Mouse (Mus musculus) embryonic facial prominence, embryonic 10.5 days (tissue): ENCODE data around the gene Ctnnb1. TPM values are rescaled to one million over a fixed set of nuclear protein-coding genes. Genes with fewer than 3 reads are reported as not detected.
A peak's percentile ranks its signal among the peaks of the same experiment; 100 is the strongest.

Source experiments
- DNase-seq: peaks from one replicate; pipeline ENCODE4 v3.0.0-alpha.2; 2017; ENCODE audit warnings: low spot score
- H3K27ac ChIP-seq: fragments of 300-500 bp; sonication (generic); replicated peaks from 2 replicates; pipeline ENCODE4 v1.5.1; 2016; ENCODE audit warnings: mild to moderate bottlenecking
- H3K27me3 ChIP-seq: fragments of 300-500 bp; sonication (generic); replicated peaks from 2 replicates; pipeline ENCODE4 v1.6.1; 2016; ENCODE audit warnings: low read depth, mild to moderate bottlenecking; ENCODE audit not compliant: poor library complexity, severe bottlenecking
- H3K36me3 ChIP-seq: fragments of 300-500 bp; sonication (generic); replicated peaks from 2 replicates; pipeline ENCODE4 v1.6.1; 2016; ENCODE audit warnings: mild to moderate bottlenecking, moderate library complexity
- H3K4me1 ChIP-seq: fragments of 300-500 bp; sonication (generic); 2 replicates; pipeline ENCODE4 v1.6.1; 2016
- H3K4me3 ChIP-seq: fragments of 300-500 bp; sonication (generic); 2 replicates; pipeline ENCODE4 v1.5.1; 2016; ENCODE audit warnings: mild to moderate bottlenecking, moderate library complexity
- H3K9me3 ChIP-seq: fragments of 300-500 bp; sonication (generic); 2 replicates; pipeline ENCODE4 v1.6.1; 2016; ENCODE audit warnings: mild to moderate bottlenecking
- WGBS: fragments of 180-500 bp; shearing (Covaris S2); methylation state at CpG from one replicate; pipeline ENCODE4 v1.1.7; 2016; 5-methylcytosine and 5-hydroxymethylcytosine counted together
- polyA plus RNA-seq: library from polyadenylated mRNA; unstranded; fragments of >200 nt; fragmentation: Nextera tagmentation; extraction: Ambion mirVana; gene quantifications from 2 replicates; pipeline ENCODE4 v1.2.1, GENCODE M21; 2016

Ctnnb1 gene
- 584 and 637 TPM in 2 replicates for polyA plus RNA-seq

DNA sequence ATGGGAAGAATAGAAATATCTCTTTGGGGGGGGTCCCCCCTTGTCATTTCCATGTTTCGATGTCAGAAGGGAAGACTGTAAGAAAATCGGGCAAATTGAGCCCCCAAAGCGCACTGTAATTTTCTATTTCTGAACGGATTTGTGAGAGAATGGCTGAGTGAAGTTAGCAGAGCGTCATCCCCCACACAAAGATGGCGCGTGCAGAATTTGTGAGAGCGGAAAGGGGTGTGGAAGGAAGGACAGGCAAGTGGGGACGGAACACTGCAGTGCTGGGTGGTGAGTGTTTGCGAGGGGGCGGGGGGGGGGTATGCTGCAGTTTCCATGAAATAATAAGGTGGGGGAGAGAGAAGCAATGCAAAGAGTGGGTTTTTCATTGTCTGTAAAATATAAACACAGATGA lies at the start of gene Ctnnb1:
Gene Ctnnb1, plus strand, starts transcription at position 136 of the 400 bp plus-strand sequence.
- no peaks in the 10 kb centered on the region for H3K27me3 ChIP-seq
- no peak within 1 kb of the TSS for H3K27ac ChIP-seq
- H3K4me3 ChIP-seq, result no peak within 1 kb of the TSS
- no peaks in the 10 kb centered on the region for H3K36me3 ChIP-seq
- H3K4me1 ChIP-seq, result peaks cover 23% of the 10 kb centered on the region
- 75% methylated on average over 11 of the region's 11 CpGs for WGBS
- DNase-seq, result no peak
- no peaks in the 10 kb centered on the region for H3K9me3 ChIP-seq

DNA sequence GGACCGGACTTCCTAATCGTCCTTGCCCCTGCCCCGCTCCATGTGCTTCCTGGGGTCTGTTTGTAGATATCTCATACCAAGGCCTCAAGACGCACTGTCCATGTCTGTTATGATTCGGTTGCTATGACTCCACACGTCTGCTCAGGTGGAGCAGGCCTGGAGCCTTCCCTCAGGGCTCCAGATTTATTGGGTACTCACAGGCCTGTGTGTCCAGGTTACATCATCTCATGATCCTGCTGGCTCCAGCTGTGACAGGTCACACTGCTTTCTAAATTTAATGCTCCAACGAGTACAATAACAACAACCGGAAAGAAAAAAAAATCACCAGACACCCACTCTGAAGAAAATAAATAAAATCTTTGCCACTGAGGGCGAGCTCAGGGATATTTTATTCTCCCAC lies 48.7 kb upstream of the Ctnnb1 start:
- Histone ChIP-seq H3K27me3 (no peaks in the 10 kb centered on the region), H3K9me3 (no peaks in the 10 kb centered on the region), H3K4me3 (no peak overlapping the region), H3K4me1 (peaks cover 13% of the 10 kb centered on the region), H3K36me3 (no peaks in the 10 kb centered on the region), H3K27ac (no peak overlapping the region)
- DNase-seq, result no peak
- 83% methylated on average over 9 of the region's 9 CpGs for WGBS

DNA sequence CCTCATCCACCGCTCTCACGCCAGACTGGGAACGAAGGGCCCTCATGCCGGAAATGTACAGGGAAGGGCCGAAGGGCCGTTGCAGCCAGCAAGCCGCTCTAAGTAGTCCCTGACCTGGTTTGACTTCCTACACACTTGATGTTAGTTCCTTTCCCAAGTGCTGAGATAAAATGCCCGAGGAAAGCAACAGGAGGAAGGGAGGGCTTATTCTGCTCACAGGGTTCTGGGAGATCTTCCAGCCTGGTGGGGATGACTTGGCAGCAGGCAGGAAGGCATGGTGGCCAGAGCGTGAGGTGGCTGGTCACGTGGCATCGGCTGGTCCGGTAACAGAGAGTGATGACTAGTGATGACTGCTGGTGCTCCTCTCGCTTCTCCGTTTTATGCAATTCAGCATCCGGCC lies 47.9 kb upstream of the Ctnnb1 start:
- Histone ChIP-seq H3K9me3 (no peaks in the 10 kb centered on the region), H3K27ac (no peak overlapping the region)

DNA sequence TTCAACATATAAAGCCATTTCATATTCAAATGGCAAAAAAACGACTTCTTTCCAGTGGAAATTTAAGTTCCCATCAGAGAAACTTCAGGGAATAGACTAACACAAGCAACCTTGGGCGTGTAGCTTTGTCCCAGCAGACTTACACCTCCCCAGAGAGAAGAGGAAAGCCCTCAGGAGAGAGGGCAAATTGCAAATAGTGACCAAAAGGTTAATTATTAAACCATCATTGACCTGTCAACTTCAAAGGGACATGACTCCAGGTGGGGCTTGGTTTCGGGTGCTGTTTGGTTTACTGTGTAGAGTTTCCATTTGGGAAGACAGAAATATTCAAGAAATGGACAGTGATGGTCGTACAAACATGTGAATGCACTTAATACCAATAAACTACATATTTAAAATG lies 47.2 kb upstream of the Ctnnb1 start:
- H3K9me3 ChIP-seq, result no peaks in the 10 kb centered on the region
- H3K4me3 ChIP-seq, result no peak overlapping the region
- DNase-seq, result no peak
- H3K27ac ChIP-seq, result no peak overlapping the region
- WGBS, result 71% methylated on average over 4 of the region's 4 CpGs
- H3K27me3 ChIP-seq, result no peaks in the 10 kb centered on the region
- H3K36me3 ChIP-seq, result no peaks in the 10 kb centered on the region
- H3K4me1 ChIP-seq, result peaks cover 17% of the 10 kb centered on the region

More for the DNA sequence above, 47.9 kb upstream of the Ctnnb1 start:
- Histone ChIP-seq H3K4me1 (peaks cover 17% of the 10 kb centered on the region), H3K36me3 (no peaks in the 10 kb centered on the region), H3K27me3 (no peaks in the 10 kb centered on the region), H3K4me3 (no peak overlapping the region)
- 90% methylated on average over 15 of the region's 15 CpGs for WGBS
- no peak for DNase-seq

DNA sequence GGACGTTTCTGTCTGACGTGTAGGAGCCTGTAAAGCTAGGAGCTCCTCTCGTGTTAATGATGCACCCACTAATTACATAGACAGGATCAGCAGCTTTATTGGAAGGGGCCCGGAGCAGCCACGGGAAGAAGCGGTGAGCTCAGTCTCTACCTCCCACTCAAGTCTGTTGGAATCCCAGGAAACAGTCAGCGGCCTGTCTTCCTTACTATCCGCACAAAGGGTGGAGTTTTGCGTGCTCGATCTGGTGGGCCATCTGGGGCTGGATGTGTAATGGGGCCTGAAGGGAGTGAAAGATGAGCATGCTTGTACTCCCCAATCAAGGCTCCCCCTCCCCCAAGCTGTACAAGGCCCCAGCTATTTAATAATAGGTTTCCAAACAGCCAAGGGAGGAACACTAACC lies 44.3 kb upstream of the Ctnnb1 start:
- Histone ChIP-seq H3K4me3 (no peak overlapping the region), H3K9me3 (no peaks in the 10 kb centered on the region), H3K36me3 (no peaks in the 10 kb centered on the region), H3K27me3 (no peaks in the 10 kb centered on the region), H3K27ac (peak overlapping the region; percentile 67; the same call in 1 of the 2 replicates), H3K4me1 (peaks cover 17% of the 10 kb centered on the region)
- DNase-seq, result no peak
- whole genome bisulfite sequencing, result 58% methylated on average over 10 of the region's 10 CpGs

DNA sequence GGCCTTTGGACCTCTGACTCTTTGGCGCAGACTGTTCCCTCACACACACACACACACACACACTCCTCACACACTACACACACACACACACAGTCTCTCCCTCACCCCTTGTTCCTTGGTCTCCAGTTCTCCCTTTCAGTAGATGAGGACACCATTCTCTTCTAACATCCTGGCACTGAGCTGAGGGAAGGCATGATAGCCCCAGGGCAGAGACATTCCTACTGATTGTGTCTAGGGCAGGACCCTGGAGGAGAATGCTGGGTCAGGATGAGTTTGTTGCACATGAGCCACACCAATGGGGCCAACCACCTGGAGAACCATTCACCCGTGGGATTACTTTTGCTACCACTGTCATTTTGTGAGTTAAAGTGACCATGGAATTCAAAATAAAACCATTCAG lies 41.4 kb upstream of the Ctnnb1 start:
- WGBS, result 84% methylated on average over 2 of the region's 2 CpGs
- no peak overlapping the region for H3K27ac ChIP-seq
- H3K27me3 ChIP-seq, result no peaks in the 10 kb centered on the region
- no peak overlapping the region for H3K4me3 ChIP-seq
- no peaks in the 10 kb centered on the region for H3K36me3 ChIP-seq
- no peaks in the 10 kb centered on the region for H3K9me3 ChIP-seq
- H3K4me1 ChIP-seq, result peaks cover 17% of the 10 kb centered on the region
- DNase-seq, result no peak

DNA sequence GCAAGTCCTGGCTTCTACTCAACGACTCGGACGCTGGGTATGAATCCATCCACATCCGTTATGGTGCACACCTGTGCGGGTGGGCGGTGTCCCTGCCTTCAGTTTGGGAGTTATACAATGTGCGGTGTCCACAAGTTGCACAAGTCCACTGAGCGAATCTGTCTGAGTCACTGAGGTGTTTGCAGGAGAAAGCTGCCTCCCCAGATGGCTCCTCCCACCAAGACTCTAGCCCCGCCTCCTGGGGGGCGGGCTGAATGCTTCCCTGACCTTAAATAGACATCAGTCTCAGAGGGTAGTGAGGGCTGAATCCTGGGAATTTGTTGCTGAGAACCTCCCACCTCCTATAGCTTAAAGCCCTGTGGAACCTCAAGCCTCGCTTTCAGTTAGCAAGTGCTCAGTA lies 35.6 kb upstream of the Ctnnb1 start:
- H3K27me3 ChIP-seq, result no peaks in the 10 kb centered on the region
- no peak for DNase-seq
- no peak overlapping the region for H3K27ac ChIP-seq
- H3K4me1 ChIP-seq, result no peaks in the 10 kb centered on the region
- no peaks in the 10 kb centered on the region for H3K9me3 ChIP-seq
- no peaks in the 10 kb centered on the region for H3K36me3 ChIP-seq
- 93% methylated on average over 11 of the region's 11 CpGs for WGBS
- H3K4me3 ChIP-seq, result no peak overlapping the region

DNA sequence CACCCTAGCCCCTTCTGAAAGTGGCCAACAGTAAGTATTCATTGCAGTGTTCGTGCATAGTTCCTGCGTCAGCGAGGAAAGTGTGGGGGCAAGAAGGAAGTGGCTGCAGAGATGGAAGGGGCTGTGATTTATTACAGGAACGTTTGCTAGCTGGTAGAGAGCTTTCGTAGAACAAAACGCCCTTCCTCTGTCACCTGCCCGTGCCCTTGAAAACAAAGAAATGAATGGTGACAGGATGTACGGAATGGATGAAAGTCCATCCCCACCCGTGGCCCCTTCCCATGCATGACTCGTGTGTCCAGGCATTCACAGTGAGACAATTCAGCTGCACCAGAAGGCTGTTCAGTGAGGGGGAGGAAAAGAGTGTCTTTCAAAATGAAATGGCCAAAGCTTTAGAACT lies 35.0 kb upstream of the Ctnnb1 start:
- no peaks in the 10 kb centered on the region for H3K27me3 ChIP-seq
- H3K36me3 ChIP-seq, result no peaks in the 10 kb centered on the region
- WGBS, result 83% methylated on average over 10 of the region's 10 CpGs
- H3K27ac ChIP-seq, result no peak overlapping the region
- H3K4me1 ChIP-seq, result no peaks in the 10 kb centered on the region; the same call in 1 of the 2 replicates
- H3K4me3 ChIP-seq, result no peak overlapping the region
- H3K9me3 ChIP-seq, result no peaks in the 10 kb centered on the region
- no peak for DNase-seq

DNA sequence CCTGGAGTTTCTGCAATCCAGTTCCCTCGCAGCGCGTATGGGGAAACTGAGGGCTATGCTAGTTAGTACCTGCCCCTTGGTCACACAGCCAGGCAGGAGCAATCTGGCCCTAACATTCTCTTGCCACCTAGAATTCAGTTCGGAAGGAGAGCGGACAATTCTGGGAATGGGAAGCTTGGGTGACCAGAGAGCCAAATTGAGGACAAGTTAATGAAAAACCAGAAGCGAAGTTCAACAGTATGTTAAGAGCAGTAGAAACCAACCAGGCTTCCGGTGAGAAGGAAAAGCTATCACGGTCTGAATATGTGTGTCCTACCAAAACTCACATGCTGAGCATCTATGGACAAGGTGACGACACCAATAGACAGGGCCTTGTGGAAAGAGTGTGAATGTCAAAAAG lies 34.6 kb upstream of the Ctnnb1 start:
- Histone ChIP-seq H3K27ac (no peak overlapping the region), H3K9me3 (no peaks in the 10 kb centered on the region), H3K4me1 (no peaks in the 10 kb centered on the region; the same call in 1 of the 2 replicates), H3K36me3 (no peaks in the 10 kb centered on the region), H3K27me3 (no peaks in the 10 kb centered on the region), H3K4me3 (no peak overlapping the region)
- no peak for DNase-seq
- WGBS, result 93% methylated on average over 9 of the region's 9 CpGs

DNA sequence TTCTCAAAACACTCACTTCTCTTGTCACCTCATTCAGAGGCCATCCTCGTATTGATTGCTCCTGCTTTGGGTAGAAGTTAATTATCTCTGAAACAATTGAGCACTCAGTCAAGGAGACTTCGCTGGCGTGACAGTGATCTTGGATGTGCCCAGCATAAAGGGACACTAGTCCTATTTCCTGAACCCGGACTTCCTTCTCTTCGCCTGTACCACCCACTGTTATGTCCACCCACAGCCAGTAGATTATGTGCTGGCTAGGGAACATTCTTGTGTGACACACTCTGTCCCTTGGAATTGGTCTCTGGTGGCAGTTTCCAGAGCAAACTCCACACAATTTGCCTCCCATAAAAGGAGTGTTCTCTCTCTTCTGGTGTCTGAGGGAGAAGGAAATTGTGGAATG lies 32.5 kb upstream of the Ctnnb1 start:
- no peaks in the 10 kb centered on the region for H3K9me3 ChIP-seq
- no peaks in the 10 kb centered on the region for H3K36me3 ChIP-seq
- no peaks in the 10 kb centered on the region for H3K27me3 ChIP-seq
- H3K4me1 ChIP-seq, result peaks cover 15% of the 10 kb centered on the region
- H3K27ac ChIP-seq, result no peak overlapping the region
- no peak for DNase-seq
- WGBS, result 52% methylated on average over 5 of the region's 5 CpGs
- no peak overlapping the region for H3K4me3 ChIP-seq

DNA sequence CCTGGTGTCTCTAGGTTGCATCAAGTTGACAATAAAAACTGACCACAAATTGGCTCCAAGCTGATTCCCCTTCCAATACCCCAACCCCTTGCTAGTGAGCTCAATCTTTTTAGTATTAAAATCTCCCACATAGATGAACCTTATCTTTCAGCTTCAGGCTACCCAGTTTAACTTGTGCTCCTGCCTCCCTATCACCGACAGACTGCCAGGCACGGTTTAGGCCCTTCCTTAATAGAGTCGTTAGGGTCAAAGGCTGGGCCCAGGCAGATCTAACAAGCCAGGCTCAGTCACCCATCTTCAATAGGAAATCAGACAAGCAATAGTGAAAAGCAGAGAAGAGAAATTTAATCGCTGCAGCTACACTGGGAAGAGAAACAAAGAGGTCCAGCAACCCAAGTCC lies 31.7 kb upstream of the Ctnnb1 start:
- no peak for DNase-seq
- H3K27me3 ChIP-seq, result no peaks in the 10 kb centered on the region
- no peak overlapping the region for H3K4me3 ChIP-seq

DNA sequence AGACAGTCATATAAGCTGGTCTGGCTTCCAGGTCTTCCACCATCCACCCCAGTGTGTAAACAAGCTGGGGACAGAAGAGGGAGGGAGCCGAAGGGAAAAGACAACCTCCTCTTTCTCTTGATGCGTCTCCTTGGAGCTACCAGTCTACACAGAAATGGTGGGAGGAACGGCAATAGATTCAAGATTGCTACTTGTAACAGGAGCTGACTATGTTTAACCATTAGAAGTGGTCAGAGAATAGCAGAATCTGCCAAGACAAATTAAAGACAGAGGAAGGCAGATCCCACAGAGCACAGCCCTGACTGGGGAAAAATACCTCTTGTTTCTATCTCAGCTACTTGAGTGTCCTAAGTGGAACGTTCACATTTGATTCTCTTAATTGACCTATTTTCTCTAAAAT lies 29.2 kb upstream of the Ctnnb1 start:
- no peaks in the 10 kb centered on the region for H3K9me3 ChIP-seq
- H3K27ac ChIP-seq, result no peak overlapping the region
- no peak for DNase-seq
- H3K4me3 ChIP-seq, result no peak overlapping the region
- WGBS, result 56% methylated on average over 4 of the region's 4 CpGs
- H3K36me3 ChIP-seq, result no peaks in the 10 kb centered on the region
- no peaks in the 10 kb centered on the region for H3K27me3 ChIP-seq
- H3K4me1 ChIP-seq, result peaks cover 15% of the 10 kb centered on the region

More for the DNA sequence above, 31.7 kb upstream of the Ctnnb1 start:
- no peak overlapping the region for H3K27ac ChIP-seq
- WGBS, result 80% methylated on average over 4 of the region's 4 CpGs
- H3K9me3 ChIP-seq, result no peaks in the 10 kb centered on the region
- H3K36me3 ChIP-seq, result no peaks in the 10 kb centered on the region
- H3K4me1 ChIP-seq, result peaks cover 15% of the 10 kb centered on the region

DNA sequence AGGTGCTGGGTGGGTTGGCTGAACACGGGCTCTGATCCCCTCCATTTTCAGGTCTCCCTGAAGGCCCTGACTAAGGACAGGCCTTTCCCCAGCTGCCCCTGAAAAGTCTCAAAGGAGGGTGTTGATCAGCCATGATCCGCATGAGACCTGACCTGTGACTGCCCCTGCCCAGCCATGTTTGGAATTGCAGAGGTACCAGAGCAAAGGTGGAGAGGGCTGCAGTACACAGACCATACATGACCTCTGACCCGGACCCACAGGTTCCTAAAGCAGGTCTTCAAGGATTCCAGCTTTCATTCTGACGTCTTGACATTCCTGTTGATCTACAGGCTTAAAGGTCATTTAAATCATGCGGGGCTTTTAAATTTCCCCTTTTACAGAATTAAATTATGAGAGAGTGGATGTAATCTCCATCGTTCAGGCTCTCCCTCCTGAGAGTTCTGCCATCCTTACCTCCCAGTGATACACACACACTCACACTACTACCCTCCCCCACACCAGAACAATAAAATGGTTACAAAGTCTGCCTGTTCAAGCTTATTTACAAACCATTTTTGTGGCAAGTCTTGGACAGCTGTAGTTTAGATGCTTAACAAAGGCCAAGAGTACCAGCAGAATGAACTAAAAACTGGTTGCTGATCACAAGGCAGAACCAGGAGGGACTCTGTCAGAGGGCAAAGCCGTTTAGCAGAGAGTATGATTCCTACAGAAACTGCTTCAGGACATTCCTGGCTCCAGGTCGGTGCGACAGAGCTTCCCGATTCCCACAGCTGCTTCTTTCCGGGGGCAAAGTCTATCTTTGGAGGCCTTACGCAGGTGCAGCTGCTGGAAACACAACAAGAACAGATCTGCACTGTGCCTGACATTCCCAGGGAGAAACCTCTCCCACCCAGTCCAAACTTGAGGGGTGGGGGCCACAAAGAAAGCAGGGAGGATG lies 28.4 kb upstream of the Ctnnb1 start:
- 61% methylated on average over 12 of the region's 12 CpGs for WGBS
- no peaks in the 10 kb centered on the region for H3K36me3 ChIP-seq
- H3K4me1 ChIP-seq, result peaks cover 19% of the 10 kb centered on the region
- H3K27me3 ChIP-seq, result no peaks in the 10 kb centered on the region
- H3K27ac ChIP-seq, result no peak overlapping the region
- no peaks in the 10 kb centered on the region for H3K9me3 ChIP-seq
- no peak for DNase-seq
- no peak overlapping the region for H3K4me3 ChIP-seq
